Comparison of ENCODE assay signal across 8 mouse cellular contexts in genomic region chr17:80168425-80169182, GRCm38 (mm10). TPM values are rescaled to one million over a fixed set of nuclear protein-coding genes. Genes with fewer than 3 reads are reported as not detected.
DNase-seq lines count a peak whose midpoint lies in the region; ATAC-seq lines count a peak whose summit lies in the region.

No protein-coding gene starts in this region.

- H3K9me3 ChIP-seq in hindbrain, embryonic 16.5 days (ENCODE audit: control insufficient read depth, low read length): no peaks in the 10 kb centered on the region

- WGBS in hindbrain, embryonic 16.5 days: 13% methylated on average over 16 of the region's 16 CpGs

- peak overlapping the region; percentile 15 for H3K4me3 ChIP-seq in hindbrain, embryonic 16.5 days (ENCODE audit: low read length)

- intact Hi-C loops in left cerebral cortex, postnatal 4 days (cut with DNase I): loop anchor here (5.0 kb wide), 1 partner anchor 106 kb away; the partner anchor contains the start of gene Hnrnpll

- peaks cover 25% of the 10 kb centered on the region for H3K4me1 ChIP-seq in hindbrain, embryonic 16.5 days (ENCODE audit: control insufficient read depth, insufficient read depth, low read depth, low read length)

- H3K27ac ChIP-seq in hindbrain, embryonic 16.5 days (ENCODE audit: low read depth, low read length): peak overlapping the region; percentile 66

- H3K4me2 ChIP-seq in hindbrain, embryonic 16.5 days (ENCODE audit: low read length): peak overlapping the region; percentile 53

- no peaks in the 10 kb centered on the region for H3K36me3 ChIP-seq in hindbrain, embryonic 16.5 days (ENCODE audit: control insufficient read depth, insufficient read depth, low read length)

- H3K9ac ChIP-seq in hindbrain, embryonic 16.5 days (ENCODE audit: low read depth, low read length): peak overlapping the region; percentile 1; the same call in 1 of the 2 replicates

- no peaks in the 10 kb centered on the region for H3K27me3 ChIP-seq in hindbrain, embryonic 16.5 days (replicated peaks; ENCODE audit: control insufficient read depth, insufficient read depth, low read length)

- ATAC-seq in hindbrain, embryonic 16.5 days: peak; percentile 89

- DNase-seq in adrenal gland, postnatal 14 days: peak; percentile 40
- DNase-seq in adrenal gland, adult 8-10 months: no peak
- DNase-seq in cerebellum, postnatal 14 days: peak; percentile 54 to 73
- peak; percentile 71 to 80 for DNase-seq in frontal cortex, postnatal 36 days (ENCODE audit: low spot score in 2 of 2)
- peak; percentile 45 for DNase-seq in left cerebral cortex, postnatal 4 days
- DNase-seq in right cerebral cortex, adult 2 months (ENCODE audit: low spot score in 2 of 2): peak; percentile 75 to 78
- DNase-seq in thymus, postnatal 10 days (ENCODE audit: low spot score in 2 of 2): no peak

RNA-seq across cellular contexts. Expression of gene Srsf7, which starts 38.5 kb away (rescaled TPM):
- 123 and 131 TPM in 2 replicates for total RNA-seq in adrenal gland, postnatal 14 days (2021)
- 100 to 1,000 TPM in 3 of 4 experiments, 10 to 100 TPM in 1; 96.8 to 150 (median 119) TPM for total RNA-seq in adrenal gland, adult 8-10 months (2022)
- 356 and 367 TPM in 2 replicates for polyA plus RNA-seq in hindbrain, embryonic 16.5 days (2015; fragmentation: Nextera tagmentation; extraction: Ambion mirVana)
- 100 to 1,000 TPM; 179 to 182 TPM for total RNA-seq in left cerebral cortex, postnatal 4 days (2021)

RNA-seq across cellular contexts. Expression of gene Ttc39d, which starts 38.7 kb away (rescaled TPM):
- 0.15 TPM in 1 of 2 replicates, not detected in the other for total RNA-seq in adrenal gland, postnatal 14 days (2021)
- total RNA-seq in adrenal gland, adult 8-10 months (2022): under 1 TPM in 2 of 4 experiments, not detected in 2; 0.09 to 0.11 TPM
- polyA plus RNA-seq in hindbrain, embryonic 16.5 days (2015; fragmentation: Nextera tagmentation; extraction: Ambion mirVana): 0.10 and 0.19 TPM in 2 replicates
- under 1 TPM in 1 of 2 experiments, not detected in 1; 0.28 TPM for total RNA-seq in left cerebral cortex, postnatal 4 days (2021)

RNA-seq across cellular contexts. Expression of gene Galm, which starts 41.3 kb away (rescaled TPM):
- 21.6 and 27.1 TPM in 2 replicates for total RNA-seq in adrenal gland, postnatal 14 days (2021)
- 10 to 100 TPM; 12.7 to 18.1 (median 14.4) TPM for total RNA-seq in adrenal gland, adult 8-10 months (2022)
- 2.8 and 3.7 TPM in 2 replicates for polyA plus RNA-seq in hindbrain, embryonic 16.5 days (2015; fragmentation: Nextera tagmentation; extraction: Ambion mirVana)
- total RNA-seq in left cerebral cortex, postnatal 4 days (2021): 1 to 10 TPM; 1.2 to 1.5 TPM

RNA-seq across cellular contexts. Expression of gene Gemin6, which starts 55.6 kb away (rescaled TPM):
- 8.7 and 9.3 TPM in 2 replicates for total RNA-seq in adrenal gland, postnatal 14 days (2021)
- total RNA-seq in adrenal gland, adult 8-10 months (2022): 10 to 100 TPM in 1 of 4 experiments, 1 to 10 TPM in 3; 6.9 to 10.9 (median 9.2) TPM
- polyA plus RNA-seq in hindbrain, embryonic 16.5 days (2015; fragmentation: Nextera tagmentation; extraction: Ambion mirVana): 20.0 and 20.8 TPM in 2 replicates
- 1 to 10 TPM; 6.8 to 8.4 TPM for total RNA-seq in left cerebral cortex, postnatal 4 days (2021)

Comparison
In these comparisons a context has a peak if more than half of its experiments do, and no peak if none do; other contexts are left out.
1. DNase-seq: peak in adrenal gland, postnatal 14 days (single experiment), cerebellum, postnatal 14 days (2 of 2), frontal cortex, postnatal 36 days (2 of 2), left cerebral cortex, postnatal 4 days (single experiment) and right cerebral cortex, adult 2 months (2 of 2); none in adrenal gland, adult 8-10 months (single experiment) and thymus, postnatal 10 days (0 of 2).